Mouse (Mus musculus) stomach, adult 2 months (tissue): ENCODE measurements around the gene Krt8. TPM values are rescaled to one million over a fixed set of nuclear protein-coding genes. Genes with fewer than 3 reads are reported as not detected.

ENCODE experiments used
- polyA plus RNA-seq: library from polyadenylated mRNA; depleted of rRNA; stranded (reverse); fragments of >200 nt; gene quantifications from 2 replicates; pipeline ENCODE4 v1.2.3, GENCODE M21; 2012; rRNA removed

The Krt8 gene
- 1,182 and 1,269 TPM in 2 replicates for polyA plus RNA-seq

DNA sequence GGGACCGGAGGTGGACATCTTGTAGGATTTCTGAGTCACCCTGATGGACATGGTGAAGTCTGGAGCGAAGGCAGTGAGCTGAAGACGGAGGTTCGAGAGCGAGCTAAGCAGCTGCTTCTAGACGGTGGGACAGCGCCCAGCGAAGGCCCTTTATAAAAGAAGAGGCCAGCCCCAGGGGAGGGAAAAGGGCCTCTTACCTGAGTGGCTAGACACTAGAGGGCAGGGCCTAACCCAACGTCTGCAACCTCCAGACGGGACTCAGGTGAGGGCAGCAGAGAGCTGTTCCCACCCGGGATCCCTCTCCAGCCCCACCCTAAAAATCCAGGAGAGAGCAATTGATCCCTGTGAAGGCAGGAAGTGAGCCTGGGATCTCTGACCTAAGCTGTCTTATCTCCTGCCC is at the start of gene Krt8:
Gene Krt8, minus strand, starts transcription at position 294 of the 400 bp plus-strand sequence.

DNA sequence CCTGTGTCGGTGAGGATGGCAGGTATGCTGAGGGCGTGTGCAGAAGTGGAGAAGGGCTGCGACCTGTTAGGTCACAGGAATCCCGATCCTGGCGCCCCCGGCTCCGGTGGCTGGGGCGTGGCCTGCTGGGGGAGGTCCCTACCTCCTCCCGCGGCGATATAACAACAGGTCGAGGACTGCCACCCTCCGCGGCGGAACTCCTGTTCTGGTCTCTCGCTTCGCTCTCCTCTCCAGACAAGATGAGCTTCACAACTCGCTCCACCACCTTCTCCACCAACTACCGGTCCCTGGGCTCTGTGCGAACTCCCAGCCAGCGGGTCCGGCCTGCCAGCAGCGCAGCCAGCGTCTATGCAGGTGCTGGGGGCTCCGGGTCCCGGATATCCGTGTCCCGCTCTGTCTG is 23.8 kb upstream of the Krt8 start, which contains the start of gene Krt18:
Gene Krt18, plus strand, starts transcription at position 141 of the 400 bp plus-strand sequence.

DNA sequence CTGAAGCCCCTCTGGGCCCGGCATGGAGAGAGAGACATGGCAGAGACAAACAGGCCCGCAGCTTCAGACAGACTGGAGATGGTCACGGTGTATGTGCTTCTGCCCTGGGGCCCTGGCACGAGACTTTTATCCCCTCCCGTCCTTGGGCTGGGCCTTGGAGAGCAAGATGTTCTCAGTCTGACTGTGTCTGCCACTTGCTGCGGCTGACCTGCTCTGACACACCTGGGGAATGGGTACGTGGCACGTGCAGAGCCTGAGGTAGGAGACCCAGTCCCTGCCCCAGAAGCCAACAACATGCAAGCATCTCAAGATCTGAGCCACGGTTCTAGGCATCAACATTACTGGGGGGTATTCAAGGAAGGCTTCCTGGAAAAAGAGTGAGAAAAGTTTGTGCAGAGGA is 50.1 kb downstream of the Krt8 start, which contains the start of gene Krt78:
Gene Krt78, minus strand, starts transcription at position 101 of the 400 bp plus-strand sequence.

Other genes with a start within 250 kb of the Krt8 start
- gene Krt72, start 218.0 kb downstream of the Krt8 start, polyA plus RNA-seq: not detected in 2 replicates
- gene Krt73, start 202.1 kb downstream of the Krt8 start, polyA plus RNA-seq: not detected in 2 replicates
- not detected in 2 replicates for gene Krt2, start 186.3 kb downstream of the Krt8 start, polyA plus RNA-seq
- gene Krt1, start 153.7 kb downstream of the Krt8 start, polyA plus RNA-seq: 315 and 333 TPM in 2 replicates
- gene Krt77, start 134.8 kb downstream of the Krt8 start, polyA plus RNA-seq: 0.04 and 0.05 TPM in 2 replicates
- 0.50 and 0.67 TPM in 2 replicates for gene Krt76, start 111.6 kb downstream of the Krt8 start, polyA plus RNA-seq
- 456 and 601 TPM in 2 replicates for gene Krt4, start 79.7 kb downstream of the Krt8 start, polyA plus RNA-seq
- gene Krt79, start 64.2 kb downstream of the Krt8 start, polyA plus RNA-seq: 3.8 and 3.9 TPM in 2 replicates
- 11.4 and 15.9 TPM in 2 replicates for gene Krt78, start 50.2 kb downstream of the Krt8 start, polyA plus RNA-seq
- gene Krt18, start 23.7 kb upstream of the Krt8 start, polyA plus RNA-seq: 248 and 336 TPM in 2 replicates
- gene Eif4b, start 69.3 kb upstream of the Krt8 start, polyA plus RNA-seq: 14.5 and 19.1 TPM in 2 replicates
- 67.8 and 68.1 TPM in 2 replicates for gene Tns2, start 95.9 kb upstream of the Krt8 start, polyA plus RNA-seq
- 31.6 and 32.7 TPM in 2 replicates for gene Spryd3, start 131.8 kb upstream of the Krt8 start, polyA plus RNA-seq
- 38.2 and 48.3 TPM in 2 replicates for gene Igfbp6, start 139.9 kb upstream of the Krt8 start, polyA plus RNA-seq
- 8.3 and 10.1 TPM in 2 replicates for gene Soat2, start 146.0 kb upstream of the Krt8 start, polyA plus RNA-seq
- gene Zfp740, start 198.8 kb upstream of the Krt8 start, polyA plus RNA-seq: 5.2 and 6.7 TPM in 2 replicates
- gene Csad, start 200.2 kb upstream of the Krt8 start, polyA plus RNA-seq: 16.5 and 23.7 TPM in 2 replicates
- 1.9 and 3.1 TPM in 2 replicates for gene Itgb7, start 227.5 kb upstream of the Krt8 start, polyA plus RNA-seq